Mouse (Mus musculus): ENCODE results near the gene Usp20. TPM values are rescaled to one million over a fixed set of nuclear protein-coding genes. Genes with fewer than 3 reads are reported as not detected.

Usp20 gene
- polyA plus RNA-seq, 1 experiment from 2014 or later: 4.0 TPM

GRCm38 (mm10) chr2:30995432-30995996 lies 13.4 kb downstream of the Usp20 start:
- no peak overlapping the region for H3K27ac ChIP-seq (ENCODE audit: low read depth, low read length)
- 80% methylated on average over 11 of the region's 11 CpGs for WGBS
- no peak overlapping the region for H3K4me3 ChIP-seq (ENCODE audit: low read depth, low read length)
- no peak for TF ChIP-seq CTCF (IDR thresholded peaks at IDR 0.05; ENCODE audit: low read depth)
- H3K9me3 ChIP-seq (ENCODE audit: control insufficient read depth): no peaks in the 10 kb centered on the region
- H3K4me1 ChIP-seq (replicated peaks; ENCODE audit: control insufficient read depth, insufficient read depth, low read length): no peaks in the 10 kb centered on the region
- H3K36me3 ChIP-seq (ENCODE audit: control insufficient read depth, insufficient read depth): no peaks in the 10 kb centered on the region
- H3K4me2 ChIP-seq (replicated peaks; ENCODE audit: low read depth): no peak overlapping the region
- H3K9ac ChIP-seq (ENCODE audit: low read depth, low read length): no peak overlapping the region
- no peak for ATAC-seq
- H3K27me3 ChIP-seq (replicated peaks; ENCODE audit: control insufficient read depth, insufficient read depth, low read length): no peaks in the 10 kb centered on the region

- Histone ChIP-seq H3K36me3 (ENCODE audit: control insufficient read depth, insufficient read depth) (peaks cover 20% of the 10 kb centered on the region; the same call in 1 of the 2 replicates), H3K4me2 (replicated peaks; ENCODE audit: low read depth) (no peak overlapping the region), H3K27ac (ENCODE audit: low read depth, low read length) (no peak overlapping the region), H3K9me3 (ENCODE audit: control insufficient read depth) (no peaks in the 10 kb centered on the region), H3K4me1 (replicated peaks; ENCODE audit: control insufficient read depth, insufficient read depth, low read length) (no peaks in the 10 kb centered on the region), H3K27me3 (replicated peaks; ENCODE audit: control insufficient read depth, insufficient read depth, low read length) (no peaks in the 10 kb centered on the region), H3K9ac (ENCODE audit: low read depth, low read length) (no peak overlapping the region), H3K4me3 (ENCODE audit: low read depth, low read length) (no peak overlapping the region)
- no peak for ATAC-seq
- WGBS: 68% methylated on average over 7 of the region's 8 CpGs
- TF ChIP-seq CTCF (IDR thresholded peaks at IDR 0.05; ENCODE audit: low read depth): no peak
Observed at GRCm38 (mm10) chr2:30998443-30999260, 16.6 kb downstream of the Usp20 start.

DNA sequence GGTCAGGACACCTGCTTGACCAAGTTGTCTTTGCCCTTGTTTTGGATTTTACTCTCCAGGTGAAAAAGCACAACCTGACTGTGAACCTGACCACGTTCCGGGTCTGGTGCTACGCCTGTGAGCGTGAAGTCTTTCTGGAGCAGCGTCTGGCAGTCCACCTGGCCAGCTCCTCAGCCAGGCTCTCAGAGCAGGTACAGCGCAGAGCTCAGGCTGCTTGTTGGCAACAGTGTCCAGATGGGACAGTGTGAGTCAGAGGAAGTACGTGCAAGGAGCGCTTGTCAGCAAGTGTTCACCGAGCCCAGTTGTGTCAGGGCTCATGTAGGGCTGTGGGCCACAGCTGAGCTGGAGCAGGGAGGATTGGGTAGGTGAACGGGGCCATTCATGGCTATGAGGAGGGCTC lies 20.8 kb downstream of the Usp20 start:
- no peak overlapping the region for H3K4me3 ChIP-seq (ENCODE audit: low read depth, low read length)
- no peak for ATAC-seq
- 95% methylated on average over 10 of the region's 10 CpGs for WGBS
- no peaks in the 10 kb centered on the region for H3K4me1 ChIP-seq (replicated peaks; ENCODE audit: control insufficient read depth, insufficient read depth, low read length)
- no peak overlapping the region for H3K27ac ChIP-seq (ENCODE audit: low read depth, low read length)
- no peaks in the 10 kb centered on the region for H3K27me3 ChIP-seq (replicated peaks; ENCODE audit: control insufficient read depth, insufficient read depth, low read length)
- no peak overlapping the region for H3K9ac ChIP-seq (ENCODE audit: low read depth, low read length)
- peaks cover 35% of the 10 kb centered on the region; the same call in 1 of the 2 replicates for H3K36me3 ChIP-seq (ENCODE audit: control insufficient read depth, insufficient read depth)
- H3K9me3 ChIP-seq (ENCODE audit: control insufficient read depth): no peaks in the 10 kb centered on the region
- no peak overlapping the region for H3K4me2 ChIP-seq (replicated peaks; ENCODE audit: low read depth)
- TF ChIP-seq CTCF (IDR thresholded peaks at IDR 0.05; ENCODE audit: low read depth): no peak

GRCm38 (mm10) chr2:31005453-31005852 lies 23.4 kb downstream of the Usp20 start:
- no peak for ATAC-seq
- Histone ChIP-seq H3K4me3 (ENCODE audit: low read depth, low read length) (no peak overlapping the region), H3K36me3 (ENCODE audit: control insufficient read depth, insufficient read depth) (peaks cover 42% of the 10 kb centered on the region; the same call in 1 of the 2 replicates), H3K27ac (ENCODE audit: low read depth, low read length) (no peak overlapping the region), H3K9me3 (ENCODE audit: control insufficient read depth) (no peaks in the 10 kb centered on the region), H3K4me1 (replicated peaks; ENCODE audit: control insufficient read depth, insufficient read depth, low read length) (no peaks in the 10 kb centered on the region), H3K27me3 (replicated peaks; ENCODE audit: control insufficient read depth, insufficient read depth, low read length) (no peaks in the 10 kb centered on the region), H3K9ac (ENCODE audit: low read depth, low read length) (no peak overlapping the region), H3K4me2 (replicated peaks; ENCODE audit: low read depth) (no peak overlapping the region)
- TF ChIP-seq CTCF (IDR thresholded peaks at IDR 0.05; ENCODE audit: low read depth): no peak
- 74% methylated on average over 2 of the region's 2 CpGs for WGBS

- Histone ChIP-seq H3K9me3 (ENCODE audit: control insufficient read depth) (no peaks in the 10 kb centered on the region), H3K27me3 (replicated peaks; ENCODE audit: control insufficient read depth, insufficient read depth, low read length) (no peaks in the 10 kb centered on the region), H3K9ac (ENCODE audit: low read depth, low read length) (no peak overlapping the region), H3K4me3 (ENCODE audit: low read depth, low read length) (no peak overlapping the region), H3K27ac (ENCODE audit: low read depth, low read length) (no peak overlapping the region), H3K4me1 (replicated peaks; ENCODE audit: control insufficient read depth, insufficient read depth, low read length) (no peaks in the 10 kb centered on the region), H3K4me2 (replicated peaks; ENCODE audit: low read depth) (no peak overlapping the region), H3K36me3 (ENCODE audit: control insufficient read depth, insufficient read depth) (peaks cover 46% of the 10 kb centered on the region; the same call in 1 of the 2 replicates)
- 83% methylated on average over 5 of the region's 5 CpGs for WGBS
- no peak for TF ChIP-seq CTCF (IDR thresholded peaks at IDR 0.05; ENCODE audit: low read depth)
- no peak for ATAC-seq
Observed at GRCm38 (mm10) chr2:31006434-31006833, 24.4 kb downstream of the Usp20 start.

DNA sequence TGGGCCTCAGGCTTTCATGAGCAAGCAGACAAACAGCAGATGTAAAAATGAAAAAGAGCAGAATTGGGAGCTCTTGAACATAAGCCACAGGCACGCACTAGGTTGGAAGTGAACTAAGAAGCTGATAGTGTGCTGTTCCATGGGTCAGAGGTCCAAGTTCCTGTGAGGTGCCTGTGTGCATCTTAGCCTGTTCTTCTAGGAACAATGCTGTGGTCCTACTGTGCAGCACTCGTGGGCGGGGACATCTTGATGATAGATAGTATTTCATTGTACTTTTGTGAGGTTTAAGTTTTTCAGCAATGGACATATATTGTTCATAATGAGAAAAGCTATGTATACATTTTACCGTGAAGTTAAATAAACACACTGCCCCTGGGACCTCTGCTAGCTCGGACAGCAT lies 25.1 kb downstream of the Usp20 start:
- no peak overlapping the region for H3K4me2 ChIP-seq (replicated peaks; ENCODE audit: low read depth)
- no peaks in the 10 kb centered on the region for H3K9me3 ChIP-seq (ENCODE audit: control insufficient read depth)
- no peaks in the 10 kb centered on the region for H3K27me3 ChIP-seq (replicated peaks; ENCODE audit: control insufficient read depth, insufficient read depth, low read length)
- no peak overlapping the region for H3K9ac ChIP-seq (ENCODE audit: low read depth, low read length)
- no peak overlapping the region for H3K4me3 ChIP-seq (ENCODE audit: low read depth, low read length)
- no peak for ATAC-seq
- H3K27ac ChIP-seq (ENCODE audit: low read depth, low read length): no peak overlapping the region
- 77% methylated on average over 5 of the region's 5 CpGs for WGBS
- peaks cover 44% of the 10 kb centered on the region; the same call in 1 of the 2 replicates for H3K36me3 ChIP-seq (ENCODE audit: control insufficient read depth, insufficient read depth)
- H3K4me1 ChIP-seq (replicated peaks; ENCODE audit: control insufficient read depth, insufficient read depth, low read length): no peaks in the 10 kb centered on the region
- no peak for TF ChIP-seq CTCF (IDR thresholded peaks at IDR 0.05; ENCODE audit: low read depth)

Measured in intestine, postnatal 0 days (tissue).